Mouse (Mus musculus): Measurements from ENCODE around the gene Mfsd2b. TPM values are rescaled to one million over a fixed set of nuclear protein-coding genes. Genes with fewer than 3 reads are reported as not detected.

Mfsd2b gene
- polyA plus RNA-seq, 1 experiment from 2014 or later = 3.3 TPM

DNA sequence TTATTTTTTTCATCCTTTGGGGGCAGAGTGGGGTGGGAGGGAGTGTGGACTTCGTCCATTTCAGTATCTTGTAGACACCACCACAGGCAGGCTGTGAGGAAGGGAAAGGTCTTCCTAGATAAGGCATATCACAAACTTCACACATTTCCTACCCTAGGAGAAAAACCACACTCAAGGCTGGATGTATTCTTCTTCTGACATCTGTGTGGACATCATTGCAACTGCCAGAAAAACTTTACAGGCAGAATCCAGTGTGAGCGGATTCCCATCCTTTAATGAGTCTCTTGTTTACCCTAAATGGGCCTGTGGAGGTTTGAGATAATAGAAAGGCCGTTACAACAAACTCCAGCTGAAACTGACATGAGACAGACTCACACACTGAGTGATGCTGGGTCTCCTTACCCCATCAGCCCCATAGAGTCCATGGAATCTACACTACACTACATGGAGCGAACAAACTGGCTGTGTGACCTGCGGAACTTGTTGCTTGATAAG lies 1.1 kb downstream of the Mfsd2b start:
- no peaks in the 10 kb centered on the region for H3K27me3 ChIP-seq (replicated peaks)

DNA sequence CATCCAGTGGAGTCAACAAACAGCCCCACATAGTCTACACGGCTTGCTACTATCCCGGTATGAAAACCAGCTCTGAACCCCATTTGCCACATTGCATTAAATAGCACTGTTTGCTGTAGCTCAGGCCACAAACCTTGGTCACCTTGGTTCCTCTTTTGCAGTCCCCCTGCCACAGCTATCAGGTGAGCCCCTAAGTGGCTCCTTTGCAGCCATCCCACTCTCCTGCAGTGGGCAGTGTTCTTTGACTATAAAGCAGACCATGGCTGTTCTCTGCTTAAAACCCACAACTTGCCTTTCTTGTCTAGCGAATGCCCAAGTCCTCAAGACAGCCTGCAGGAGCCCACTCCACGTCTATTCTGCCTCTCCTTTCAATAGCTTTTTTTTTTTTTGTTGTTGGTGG lies 1.9 kb downstream of the Mfsd2b start:
- no peak overlapping the region for H3K27ac ChIP-seq (replicated peaks)
- peaks cover 51% of the 10 kb centered on the region for H3K4me1 ChIP-seq
- 37% methylated on average over 4 of the region's 4 CpGs for WGBS
- no peak overlapping the region for H3K4me3 ChIP-seq
- H3K9me3 ChIP-seq = no peaks in the 10 kb centered on the region
- no peaks in the 10 kb centered on the region for H3K36me3 ChIP-seq
- peak overlapping the region; percentile 79 for H3K4me2 ChIP-seq
- H3K27me3 ChIP-seq (replicated peaks) = no peaks in the 10 kb centered on the region
- no peak for ATAC-seq (ENCODE audit: extremely low read depth, insufficient number of reproducible peaks, low FRiP score, low TSS enrichment)
- H3K9ac ChIP-seq = no peak overlapping the region

More for the DNA sequence above, 1.1 kb downstream of the Mfsd2b start:
- Histone ChIP-seq H3K27ac (replicated peaks) (no peak overlapping the region; the same call in 1 of the 2 replicates), H3K36me3 (no peaks in the 10 kb centered on the region), H3K4me2 (peak overlapping the region; percentile 79), H3K9ac (no peak overlapping the region), H3K4me1 (peaks cover 51% of the 10 kb centered on the region), H3K4me3 (peak overlapping the region; percentile 49), H3K9me3 (no peaks in the 10 kb centered on the region)
- 45% methylated on average over 5 of the region's 5 CpGs for WGBS
- no peak for ATAC-seq (ENCODE audit: extremely low read depth, insufficient number of reproducible peaks, low FRiP score, low TSS enrichment)

DNA sequence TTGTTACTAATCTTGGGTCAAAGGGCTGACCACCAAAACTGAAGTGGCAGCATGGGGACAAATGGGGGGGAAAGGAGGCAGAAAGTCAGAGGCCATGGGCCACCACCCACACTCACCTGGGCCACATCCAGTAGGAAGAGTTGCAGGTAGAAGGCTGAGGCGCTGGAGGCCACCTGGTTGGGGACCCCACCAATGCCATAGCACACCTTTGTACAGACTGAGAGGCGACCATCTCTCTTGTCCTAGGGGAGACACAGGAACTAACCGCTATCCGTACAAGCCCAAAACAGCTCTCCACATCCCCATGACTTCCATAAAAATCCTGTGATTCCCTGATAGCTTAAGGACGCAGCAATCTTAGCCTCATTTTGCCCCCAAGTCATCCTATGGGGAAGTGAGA lies 2.9 kb downstream of the Mfsd2b start:
- ATAC-seq (ENCODE audit: extremely low read depth, insufficient number of reproducible peaks, low FRiP score, low TSS enrichment) = no peak
- H3K9ac ChIP-seq = no peak overlapping the region
- H3K4me1 ChIP-seq = peaks cover 51% of the 10 kb centered on the region
- no peaks in the 10 kb centered on the region for H3K36me3 ChIP-seq
- H3K4me3 ChIP-seq = no peak overlapping the region
- WGBS = 91% methylated on average over 5 of the region's 5 CpGs
- H3K27ac ChIP-seq (replicated peaks) = no peak overlapping the region
- H3K27me3 ChIP-seq (replicated peaks) = no peaks in the 10 kb centered on the region
- H3K9me3 ChIP-seq = no peaks in the 10 kb centered on the region
- H3K4me2 ChIP-seq = no peak overlapping the region

DNA sequence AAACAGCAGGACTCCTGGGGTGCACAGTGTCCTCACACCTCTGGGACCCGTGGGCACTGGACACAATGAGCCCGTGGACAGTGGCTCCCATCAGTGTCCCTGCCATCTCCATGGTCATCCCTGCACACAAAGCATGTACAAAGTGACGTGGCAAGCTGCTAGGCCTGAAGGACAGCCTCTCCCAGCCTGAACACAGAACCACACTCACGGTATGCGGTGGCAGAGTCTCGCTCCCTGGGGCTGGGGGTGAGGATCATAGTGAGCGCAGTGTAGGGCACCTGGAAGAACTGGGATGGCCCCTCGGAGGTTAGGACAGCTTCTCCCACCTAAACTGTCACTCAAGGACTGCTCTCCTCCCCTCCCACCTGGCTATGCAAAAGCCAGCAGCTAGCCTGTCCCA lies 5.2 kb downstream of the Mfsd2b start:
- no peaks in the 10 kb centered on the region for H3K27me3 ChIP-seq (replicated peaks)
- no peak for ATAC-seq (ENCODE audit: extremely low read depth, insufficient number of reproducible peaks, low FRiP score, low TSS enrichment)
- H3K4me3 ChIP-seq = no peak overlapping the region
- WGBS = 72% methylated on average over 8 of the region's 8 CpGs
- H3K9ac ChIP-seq = no peak overlapping the region
- no peaks in the 10 kb centered on the region for H3K9me3 ChIP-seq
- no peaks in the 10 kb centered on the region for H3K36me3 ChIP-seq
- no peak overlapping the region for H3K4me2 ChIP-seq
- H3K4me1 ChIP-seq = peaks cover 45% of the 10 kb centered on the region
- no peak overlapping the region for H3K27ac ChIP-seq (replicated peaks)

DNA sequence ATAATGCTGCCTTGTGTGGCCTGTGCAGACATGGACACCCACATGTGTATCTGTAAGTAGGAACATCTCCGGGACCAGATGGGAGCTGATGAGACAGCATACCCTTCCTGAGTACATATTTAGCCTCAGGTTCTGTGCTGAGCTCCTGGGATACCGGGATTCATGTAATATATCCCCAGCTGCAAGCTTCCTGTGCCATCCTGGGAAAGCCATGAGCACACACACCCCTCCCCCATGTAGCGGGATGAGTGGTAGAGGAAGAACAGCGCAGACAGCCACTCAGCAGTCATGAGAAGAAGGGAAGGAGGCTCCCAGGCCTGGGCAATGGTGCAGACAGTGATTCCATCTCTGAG lies 9.8 kb downstream of the Mfsd2b start:
- peak overlapping the region; percentile 85 for H3K27ac ChIP-seq (replicated peaks)
- 41% methylated on average over 4 of the region's 4 CpGs for WGBS
- H3K4me1 ChIP-seq = peaks cover 47% of the 10 kb centered on the region
- peak overlapping the region; percentile 55 for H3K9ac ChIP-seq
- no peak overlapping the region for H3K4me3 ChIP-seq
- ATAC-seq (ENCODE audit: extremely low read depth, insufficient number of reproducible peaks, low FRiP score, low TSS enrichment) = no peak
- H3K4me2 ChIP-seq = peak overlapping the region; percentile 47; the same call in 1 of the 2 replicates
- H3K9me3 ChIP-seq = no peaks in the 10 kb centered on the region
- no peaks in the 10 kb centered on the region for H3K27me3 ChIP-seq (replicated peaks)
- peaks cover 5% of the 10 kb centered on the region for H3K36me3 ChIP-seq

DNA sequence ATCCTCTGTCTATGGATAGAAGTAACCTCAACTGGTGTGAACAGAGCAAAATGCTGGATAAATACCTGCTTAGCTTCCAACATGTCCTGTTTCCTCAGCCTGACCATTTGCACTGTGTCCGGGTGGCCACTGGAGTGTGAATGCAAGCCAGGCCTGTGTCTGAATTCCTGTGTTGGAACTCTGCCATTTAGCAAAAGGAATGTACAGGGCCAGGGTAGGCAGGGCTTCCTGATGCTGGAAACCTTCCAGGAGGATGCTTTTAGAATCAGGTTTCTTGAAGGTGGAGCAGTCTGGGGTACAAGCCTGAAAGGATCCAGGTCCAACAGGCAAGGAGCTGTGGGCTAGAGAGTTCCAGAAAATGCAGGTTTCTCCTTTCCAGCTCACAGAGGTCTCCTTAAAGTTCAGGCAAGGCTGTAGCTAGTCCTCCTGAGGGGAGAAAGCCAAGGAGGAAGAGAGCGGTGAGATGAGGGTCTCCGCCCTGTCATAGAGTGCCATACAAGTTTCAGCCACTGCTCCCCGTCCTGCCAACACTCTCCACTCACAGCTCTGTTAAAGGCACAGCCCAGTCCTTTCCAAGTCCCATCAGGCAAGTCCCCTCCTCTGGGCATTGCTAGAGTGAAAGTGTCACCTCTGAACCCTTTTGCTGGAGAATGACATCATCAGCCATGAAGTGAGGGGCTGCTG lies 10.4 kb downstream of the Mfsd2b start:
- H3K4me1 ChIP-seq = peaks cover 44% of the 10 kb centered on the region
- ATAC-seq (ENCODE audit: extremely low read depth, insufficient number of reproducible peaks, low FRiP score, low TSS enrichment) = peak; percentile 58
- no peak overlapping the region for H3K4me3 ChIP-seq
- peak overlapping the region; percentile 55 for H3K9ac ChIP-seq
- peaks cover 5% of the 10 kb centered on the region for H3K36me3 ChIP-seq
- WGBS = 31% methylated on average over 4 of the region's 4 CpGs
- H3K27me3 ChIP-seq (replicated peaks) = no peaks in the 10 kb centered on the region
- H3K27ac ChIP-seq (replicated peaks) = peak overlapping the region; percentile 85
- no peaks in the 10 kb centered on the region for H3K9me3 ChIP-seq
- peak overlapping the region; percentile 47 for H3K4me2 ChIP-seq

DNA sequence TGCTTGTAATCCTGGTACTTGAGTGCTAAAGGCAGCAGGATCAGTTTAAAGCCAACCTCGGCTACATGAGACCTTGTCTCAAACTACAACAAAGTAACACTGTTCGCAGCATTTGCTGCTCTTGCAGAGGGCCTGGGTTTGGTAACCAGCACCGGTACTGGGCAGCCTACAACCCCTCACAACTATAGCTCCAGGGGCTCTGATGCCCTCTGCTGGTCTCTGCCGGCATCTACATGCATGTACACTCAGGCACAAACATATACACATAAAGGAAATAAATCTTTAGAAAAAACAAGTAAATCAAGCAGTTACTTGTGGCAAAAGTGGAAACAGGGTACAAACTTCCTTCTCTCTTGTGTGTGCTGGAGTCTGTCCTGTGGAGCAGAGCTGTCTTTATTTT lies 11.5 kb downstream of the Mfsd2b start:
- Histone ChIP-seq H3K9me3 (no peaks in the 10 kb centered on the region), H3K4me1 (peaks cover 41% of the 10 kb centered on the region), H3K36me3 (peaks cover 10% of the 10 kb centered on the region), H3K4me2 (no peak overlapping the region), H3K9ac (no peak overlapping the region), H3K27me3 (replicated peaks) (no peaks in the 10 kb centered on the region), H3K27ac (replicated peaks) (peak overlapping the region; percentile 85; the same call in 1 of the 2 replicates), H3K4me3 (no peak overlapping the region)
- ATAC-seq (ENCODE audit: extremely low read depth, insufficient number of reproducible peaks, low FRiP score, low TSS enrichment) = no peak
- 88% methylated on average over 4 of the region's 4 CpGs for WGBS

DNA sequence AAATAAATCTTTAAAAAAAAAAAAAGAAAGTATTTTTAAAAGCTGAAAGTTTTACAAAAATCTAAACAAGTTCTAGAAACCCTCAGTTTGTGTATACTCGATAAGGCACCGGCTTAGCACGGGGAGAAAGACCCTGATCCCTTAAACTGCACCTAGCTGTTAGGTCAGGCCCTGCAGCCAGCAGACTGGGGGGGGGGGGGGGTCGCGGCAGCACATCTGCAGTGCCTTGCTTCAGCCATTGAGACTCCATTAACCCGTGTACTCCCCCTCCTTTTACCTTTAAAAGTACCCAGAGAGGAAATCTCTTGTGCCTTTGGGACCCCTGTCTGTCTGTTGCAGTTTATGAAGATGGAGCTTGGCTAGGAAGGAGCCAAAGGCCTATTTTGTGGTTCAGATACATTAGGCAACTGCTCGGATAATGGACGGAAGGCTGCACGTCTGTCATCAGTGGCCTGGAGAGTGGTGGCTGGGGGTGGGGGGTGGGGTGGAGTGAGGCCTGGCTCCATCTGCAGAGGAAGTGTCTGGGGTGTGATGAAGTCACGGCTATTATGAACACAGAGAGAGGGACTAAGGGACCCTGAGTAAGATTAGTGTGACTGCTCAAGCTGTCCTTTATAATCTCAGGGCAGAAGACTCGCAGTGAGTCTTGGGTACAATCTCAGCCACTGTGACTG lies 14.8 kb downstream of the Mfsd2b start:
- ATAC-seq (ENCODE audit: extremely low read depth, insufficient number of reproducible peaks, low FRiP score, low TSS enrichment) = no peak
- Histone ChIP-seq H3K36me3 (peaks cover 35% of the 10 kb centered on the region), H3K4me3 (no peak overlapping the region), H3K9ac (peak overlapping the region; percentile 37; the same call in 1 of the 2 replicates), H3K27ac (replicated peaks) (peak overlapping the region; percentile 59), H3K27me3 (replicated peaks) (no peaks in the 10 kb centered on the region), H3K4me1 (peaks cover 37% of the 10 kb centered on the region), H3K9me3 (no peaks in the 10 kb centered on the region), H3K4me2 (peak overlapping the region; percentile 22; the same call in 1 of the 2 replicates)
- 28% methylated on average over 11 of the region's 11 CpGs for WGBS

DNA sequence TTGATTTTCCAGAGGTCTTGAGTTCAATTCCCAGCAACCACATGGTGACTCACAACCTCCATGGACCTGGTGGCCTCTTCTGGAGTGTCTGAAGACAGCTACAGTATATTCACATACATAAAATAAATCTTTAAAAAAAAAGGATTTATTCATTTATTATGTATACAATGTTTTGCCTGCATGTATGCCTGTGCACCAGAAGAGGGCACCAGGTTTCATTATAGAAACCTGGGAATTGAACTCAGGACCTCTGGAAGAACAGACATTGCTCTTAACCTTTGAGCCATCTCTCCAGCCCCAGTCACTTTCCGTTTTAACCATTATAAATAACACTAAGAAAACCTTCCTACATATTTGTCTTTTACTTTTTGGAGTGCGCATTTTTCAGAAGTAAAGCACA lies 17.3 kb downstream of the Mfsd2b start:
- Histone ChIP-seq H3K4me1 (peaks cover 18% of the 10 kb centered on the region), H3K27me3 (replicated peaks) (no peaks in the 10 kb centered on the region), H3K9ac (no peak overlapping the region), H3K4me3 (no peak overlapping the region), H3K36me3 (peaks cover 47% of the 10 kb centered on the region), H3K27ac (replicated peaks) (no peak overlapping the region), H3K9me3 (no peaks in the 10 kb centered on the region), H3K4me2 (no peak overlapping the region)
- WGBS = 92% methylated on average over 2 of the region's 2 CpGs
- no peak for ATAC-seq (ENCODE audit: extremely low read depth, insufficient number of reproducible peaks, low FRiP score, low TSS enrichment)

DNA sequence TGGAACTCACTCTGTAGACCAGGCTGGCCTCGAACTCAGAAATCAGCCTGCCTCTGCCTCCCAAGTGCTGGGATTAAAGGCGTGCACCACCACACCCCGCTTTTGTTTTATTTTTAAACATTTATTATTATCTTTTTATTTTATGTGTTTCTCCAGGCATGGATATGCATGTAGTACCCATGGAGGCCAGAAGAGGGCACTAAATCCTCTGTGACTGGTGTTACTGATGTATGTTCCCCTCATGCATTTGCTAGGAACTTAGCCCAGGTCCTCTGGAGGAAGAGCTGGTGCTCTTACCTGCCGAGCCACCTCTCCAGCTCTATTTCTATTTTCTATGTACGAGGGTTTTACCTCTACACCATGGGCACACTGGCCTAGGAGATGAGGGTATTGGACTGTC lies 18.0 kb downstream of the Mfsd2b start:
- peaks cover 54% of the 10 kb centered on the region for H3K36me3 ChIP-seq
- no peak for ATAC-seq (ENCODE audit: extremely low read depth, insufficient number of reproducible peaks, low FRiP score, low TSS enrichment)
- no peak overlapping the region for H3K27ac ChIP-seq (replicated peaks)
- no peaks in the 10 kb centered on the region for H3K9me3 ChIP-seq
- H3K4me3 ChIP-seq = no peak overlapping the region
- no peak overlapping the region for H3K9ac ChIP-seq
- H3K4me2 ChIP-seq = no peak overlapping the region
- WGBS = 95% methylated on average over 5 of the region's 5 CpGs
- no peaks in the 10 kb centered on the region for H3K27me3 ChIP-seq (replicated peaks)
- H3K4me1 ChIP-seq = peaks cover 12% of the 10 kb centered on the region

DNA sequence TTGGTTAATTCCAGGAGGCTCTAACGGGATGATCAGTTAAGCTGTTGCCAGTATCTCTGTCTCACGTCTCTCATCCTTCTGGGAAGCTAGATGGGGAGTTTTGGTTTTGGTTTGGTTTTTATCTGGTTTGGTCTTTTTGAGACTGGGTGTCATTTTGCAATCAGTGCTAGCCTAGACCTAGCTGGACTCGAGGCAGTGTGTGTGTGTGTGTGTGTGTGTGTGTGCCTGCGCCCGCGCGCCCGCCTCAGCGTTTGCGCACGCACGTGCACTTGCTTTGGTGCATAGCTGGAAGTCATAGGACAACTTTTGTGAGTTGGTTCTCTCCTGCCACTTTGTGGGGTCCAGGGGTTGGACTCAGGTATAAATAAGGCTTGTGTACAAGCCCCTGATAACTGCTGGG lies 30.4 kb downstream of the Mfsd2b start:
- H3K4me1 ChIP-seq = peaks cover 28% of the 10 kb centered on the region
- WGBS = under 1% methylated on average over 12 of the region's 12 CpGs
- H3K9me3 ChIP-seq = no peaks in the 10 kb centered on the region
- no peak for ATAC-seq (ENCODE audit: extremely low read depth, insufficient number of reproducible peaks, low FRiP score, low TSS enrichment)
- H3K27ac ChIP-seq (replicated peaks) = peak overlapping the region; percentile 68
- H3K27me3 ChIP-seq (replicated peaks) = peaks cover 12% of the 10 kb centered on the region
- peak overlapping the region; percentile 63 for H3K4me3 ChIP-seq
- 0 out of 2 replicates have a peak, but pooled peaks cover 3% of the 10 kb centered on the region for H3K36me3 ChIP-seq
- H3K4me2 ChIP-seq = peak overlapping the region; percentile 80
- peak overlapping the region; percentile 81 for H3K9ac ChIP-seq

Data from heart, embryonic 13.5 days (tissue).